Mouse (Mus musculus): Measurements from ENCODE around the gene Kcmf1.

DNA sequence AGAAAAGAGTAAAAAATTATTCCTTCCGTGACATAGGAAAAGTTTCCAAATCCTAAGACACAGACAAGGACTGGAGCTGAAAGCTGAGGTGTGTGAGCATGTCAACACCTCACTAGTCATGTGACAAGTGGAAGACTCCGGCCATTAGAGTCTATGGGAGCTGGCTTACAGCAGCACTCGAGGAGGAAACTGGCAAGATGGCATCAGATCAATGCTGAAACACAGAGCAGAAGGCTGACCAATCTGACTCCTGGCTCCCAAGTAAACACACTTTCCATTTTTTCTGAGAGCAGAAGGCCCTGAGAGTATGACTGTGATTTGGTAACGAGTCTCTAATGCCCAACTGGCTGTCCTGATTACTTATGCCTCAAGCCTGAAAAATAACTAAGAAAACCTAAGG, 47.6 kb downstream of the Kcmf1 start:
- TF ChIP-seq SRF (IDR thresholded peaks at IDR 0.05; ENCODE audit: control insufficient read depth, insufficient read length, low read depth) (no peak), MAX (IDR thresholded peaks at IDR 0.05; ENCODE audit: low read depth) (no peak), POLR2AphosphoS2 (IDR thresholded peaks at IDR 0.05; ENCODE audit: insufficient read length, low read depth) (no peak), REST (IDR thresholded peaks at IDR 0.05; ENCODE audit: insufficient read depth, insufficient read length) (no peak), POLR2A (IDR thresholded peaks at IDR 0.05; ENCODE audit: insufficient read length, low read depth) (no peak)
